Mouse (Mus musculus): ENCODE results near the gene Drd3. TPM values are rescaled to one million over a fixed set of nuclear protein-coding genes. Genes with fewer than 3 reads are reported as not detected.

Gene Drd3
- polyA plus RNA-seq (2012; ENCODE audit: low replicate concordance), result not detected in 2 replicates

GRCm38 (mm10) chr16:43753751-43754150 is at the start of gene Drd3:
Gene Drd3 (plus strand): TSS chr16:43754026.

Other genes starting within 250 kb of the Drd3 start
- gene Tigit, start 89.9 kb upstream of the Drd3 start, polyA plus RNA-seq (2012; ENCODE audit: low replicate concordance), result 0.34 TPM in 1 of 2 replicates, not detected in the other
- gene Ccdc191, start 135.8 kb downstream of the Drd3 start, polyA plus RNA-seq (2012; ENCODE audit: low replicate concordance), result 0.63 and 1.7 TPM in 2 replicates
- 1.5 and 11.6 TPM in 2 replicates for gene Qtrt2, start 172.8 kb downstream of the Drd3 start, polyA plus RNA-seq (2012; ENCODE audit: low replicate concordance)
- gene Zdhhc23, start 225.8 kb downstream of the Drd3 start, polyA plus RNA-seq (2012; ENCODE audit: low replicate concordance), result 3.9 and 7.5 TPM in 2 replicates

Data from leukemia stem cell, adult 10-12 weeks (primary cell).